Mouse (Mus musculus): ENCODE results near the gene Dhx8. TPM values are rescaled to one million over a fixed set of nuclear protein-coding genes. Genes with fewer than 3 reads are reported as not detected.
A peak's percentile ranks its signal among the peaks of the same experiment; 100 is the strongest.

Dhx8 gene
- polyA plus RNA-seq (2015; fragmentation: Nextera tagmentation; extraction: Ambion mirVana): 28.5 and 35.7 TPM in 2 replicates

- under 1% methylated on average over 51 of the region's 51 CpGs for WGBS
- Histone ChIP-seq H3K9ac (peak within 1 kb of the TSS; percentile 94), H3K36me3 (peaks cover 30% of the 10 kb centered on the region), H3K27me3 (no peaks in the 10 kb centered on the region), H3K4me1 (replicated peaks) (peaks cover 16% of the 10 kb centered on the region), H3K4me3 (peak within 1 kb of the TSS; percentile 83), H3K9me3 (no peaks in the 10 kb centered on the region), H3K27ac (replicated peaks) (peak within 1 kb of the TSS; percentile 63), H3K4me2 (peak within 1 kb of the TSS; percentile 94)
- peak; percentile 96 for ATAC-seq (ENCODE audit: low read depth)
These were observed at the start of gene Dhx8 for GRCm38 (mm10) chr11:101732518-101733440. Gene Dhx8, plus strand, starts transcription at chr11:101732919.

GRCm38 (mm10) chr11:101687351-101688301 lies 45.1 kb upstream of the Dhx8 start:
- WGBS: 61% methylated on average over 13 of the region's 13 CpGs
- no peaks in the 10 kb centered on the region for H3K9me3 ChIP-seq
- no peak overlapping the region for H3K9ac ChIP-seq
- no peak overlapping the region for H3K4me3 ChIP-seq
- H3K27me3 ChIP-seq: no peaks in the 10 kb centered on the region
- H3K4me2 ChIP-seq: no peak overlapping the region
- ATAC-seq (ENCODE audit: low read depth): no peak
- peaks cover 33% of the 10 kb centered on the region for H3K4me1 ChIP-seq (replicated peaks)
- H3K27ac ChIP-seq (replicated peaks): peak overlapping the region; percentile 56
- no peaks in the 10 kb centered on the region for H3K36me3 ChIP-seq

GRCm38 (mm10) chr11:101689701-101690113 lies 43.0 kb upstream of the Dhx8 start:
- H3K4me2 ChIP-seq: no peak overlapping the region
- ATAC-seq (ENCODE audit: low read depth): 0 out of 2 replicates have a peak, but pooled peaks have one; percentile 8
- WGBS: 24% methylated on average over 10 of the region's 10 CpGs
- no peak overlapping the region for H3K9ac ChIP-seq
- peaks cover 33% of the 10 kb centered on the region for H3K4me1 ChIP-seq (replicated peaks)
- H3K36me3 ChIP-seq: no peaks in the 10 kb centered on the region
- H3K27ac ChIP-seq (replicated peaks): peak overlapping the region; percentile 63
- no peaks in the 10 kb centered on the region for H3K27me3 ChIP-seq
- no peaks in the 10 kb centered on the region for H3K9me3 ChIP-seq
- H3K4me3 ChIP-seq: no peak overlapping the region

GRCm38 (mm10) chr11:101690326-101690725 lies 42.4 kb upstream of the Dhx8 start:
- Histone ChIP-seq H3K4me3 (no peak overlapping the region), H3K27ac (replicated peaks) (peak overlapping the region; percentile 46; the same call in 1 of the 2 replicates), H3K9me3 (no peaks in the 10 kb centered on the region), H3K36me3 (no peaks in the 10 kb centered on the region), H3K27me3 (no peaks in the 10 kb centered on the region), H3K9ac (0 out of 2 replicates have a peak overlapping the region, but pooled peaks have one; percentile 26), H3K4me2 (no peak overlapping the region), H3K4me1 (replicated peaks) (peaks cover 37% of the 10 kb centered on the region)
- WGBS: 60% methylated on average over 5 of the region's 5 CpGs
- ATAC-seq (ENCODE audit: low read depth): no peak

GRCm38 (mm10) chr11:101695906-101696661 lies 36.6 kb upstream of the Dhx8 start:
- Histone ChIP-seq H3K27ac (replicated peaks) (peak overlapping the region; percentile 90), H3K9me3 (no peaks in the 10 kb centered on the region), H3K27me3 (no peaks in the 10 kb centered on the region), H3K4me1 (replicated peaks) (peaks cover 34% of the 10 kb centered on the region), H3K4me2 (peak overlapping the region; percentile 50), H3K4me3 (peak overlapping the region; percentile 24), H3K36me3 (no peaks in the 10 kb centered on the region), H3K9ac (peak overlapping the region; percentile 64)
- WGBS: under 1% methylated on average over 20 of the region's 20 CpGs
- peak; percentile 79 for ATAC-seq (ENCODE audit: low read depth)

GRCm38 (mm10) chr11:101697156-101697861 lies 35.4 kb upstream of the Dhx8 start:
- no peaks in the 10 kb centered on the region for H3K36me3 ChIP-seq
- no peaks in the 10 kb centered on the region for H3K9me3 ChIP-seq
- H3K4me1 ChIP-seq (replicated peaks): peaks cover 32% of the 10 kb centered on the region
- peak overlapping the region; percentile 90 for H3K27ac ChIP-seq (replicated peaks)
- no peak overlapping the region for H3K4me3 ChIP-seq
- WGBS: 92% methylated on average over 9 of the region's 9 CpGs
- no peaks in the 10 kb centered on the region for H3K27me3 ChIP-seq
- ATAC-seq (ENCODE audit: low read depth): no peak
- H3K9ac ChIP-seq: no peak overlapping the region
- H3K4me2 ChIP-seq: peak overlapping the region; percentile 50

- no peak overlapping the region for H3K4me2 ChIP-seq
- H3K27me3 ChIP-seq: no peaks in the 10 kb centered on the region
- H3K4me3 ChIP-seq: no peak overlapping the region
- H3K4me1 ChIP-seq (replicated peaks): peaks cover 32% of the 10 kb centered on the region
- H3K9ac ChIP-seq: no peak overlapping the region
- H3K36me3 ChIP-seq: no peaks in the 10 kb centered on the region
- H3K9me3 ChIP-seq: no peaks in the 10 kb centered on the region
- no peak for ATAC-seq (ENCODE audit: low read depth)
- H3K27ac ChIP-seq (replicated peaks): no peak overlapping the region
These were observed 34.6 kb upstream of the Dhx8 start for GRCm38 (mm10) chr11:101698114-101698513.

- Histone ChIP-seq H3K36me3 (no peaks in the 10 kb centered on the region), H3K27ac (replicated peaks) (no peak overlapping the region), H3K9me3 (no peaks in the 10 kb centered on the region), H3K27me3 (no peaks in the 10 kb centered on the region), H3K4me2 (no peak overlapping the region), H3K9ac (no peak overlapping the region), H3K4me1 (replicated peaks) (peaks cover 46% of the 10 kb centered on the region), H3K4me3 (no peak overlapping the region)
- WGBS: 95% methylated on average over 1 of the region's 1 CpGs
- no peak for ATAC-seq (ENCODE audit: low read depth)
These were observed 33.2 kb upstream of the Dhx8 start for GRCm38 (mm10) chr11:101699556-101699955.

GRCm38 (mm10) chr11:101699991-101700390 lies 32.7 kb upstream of the Dhx8 start:
- Histone ChIP-seq H3K9ac (no peak overlapping the region), H3K4me3 (no peak overlapping the region), H3K9me3 (no peaks in the 10 kb centered on the region), H3K27me3 (no peaks in the 10 kb centered on the region), H3K4me2 (no peak overlapping the region), H3K4me1 (replicated peaks) (peaks cover 47% of the 10 kb centered on the region), H3K36me3 (no peaks in the 10 kb centered on the region), H3K27ac (replicated peaks) (no peak overlapping the region)
- no peak for ATAC-seq (ENCODE audit: low read depth)
- WGBS: 56% methylated on average over 7 of the region's 7 CpGs

GRCm38 (mm10) chr11:101700446-101700845 lies 32.3 kb upstream of the Dhx8 start:
- H3K27me3 ChIP-seq: no peaks in the 10 kb centered on the region
- no peak overlapping the region for H3K9ac ChIP-seq
- 42% methylated on average over 12 of the region's 12 CpGs for WGBS
- no peak overlapping the region for H3K27ac ChIP-seq (replicated peaks)
- H3K4me1 ChIP-seq (replicated peaks): peaks cover 43% of the 10 kb centered on the region
- no peak overlapping the region for H3K4me2 ChIP-seq
- H3K4me3 ChIP-seq: no peak overlapping the region
- ATAC-seq (ENCODE audit: low read depth): no peak
- no peaks in the 10 kb centered on the region for H3K36me3 ChIP-seq
- H3K9me3 ChIP-seq: no peaks in the 10 kb centered on the region

- H3K27me3 ChIP-seq: no peaks in the 10 kb centered on the region
- H3K4me2 ChIP-seq: no peak overlapping the region
- no peak for ATAC-seq (ENCODE audit: low read depth)
- no peaks in the 10 kb centered on the region for H3K9me3 ChIP-seq
- H3K9ac ChIP-seq: 0 out of 2 replicates have a peak overlapping the region, but pooled peaks have one; percentile 4
- WGBS: 10% methylated on average over 5 of the region's 5 CpGs
- H3K4me1 ChIP-seq (replicated peaks): peaks cover 32% of the 10 kb centered on the region
- H3K4me3 ChIP-seq: no peak overlapping the region
- no peaks in the 10 kb centered on the region for H3K36me3 ChIP-seq
- H3K27ac ChIP-seq (replicated peaks): peak overlapping the region; percentile 74
These were observed 28.6 kb upstream of the Dhx8 start for GRCm38 (mm10) chr11:101704081-101704480.

Measured in neural tube, embryonic 13.5 days (tissue).